Mouse (Mus musculus) A20 (cell line): ENCODE measurements around the gene Cst6.

Source experiments
- DNase-seq: peaks from one replicate; pipeline ENCODE4 v3.0.0-alpha.2; 2011; ENCODE audit warnings: low read depth, low spot score

Cst6 gene

DNA sequence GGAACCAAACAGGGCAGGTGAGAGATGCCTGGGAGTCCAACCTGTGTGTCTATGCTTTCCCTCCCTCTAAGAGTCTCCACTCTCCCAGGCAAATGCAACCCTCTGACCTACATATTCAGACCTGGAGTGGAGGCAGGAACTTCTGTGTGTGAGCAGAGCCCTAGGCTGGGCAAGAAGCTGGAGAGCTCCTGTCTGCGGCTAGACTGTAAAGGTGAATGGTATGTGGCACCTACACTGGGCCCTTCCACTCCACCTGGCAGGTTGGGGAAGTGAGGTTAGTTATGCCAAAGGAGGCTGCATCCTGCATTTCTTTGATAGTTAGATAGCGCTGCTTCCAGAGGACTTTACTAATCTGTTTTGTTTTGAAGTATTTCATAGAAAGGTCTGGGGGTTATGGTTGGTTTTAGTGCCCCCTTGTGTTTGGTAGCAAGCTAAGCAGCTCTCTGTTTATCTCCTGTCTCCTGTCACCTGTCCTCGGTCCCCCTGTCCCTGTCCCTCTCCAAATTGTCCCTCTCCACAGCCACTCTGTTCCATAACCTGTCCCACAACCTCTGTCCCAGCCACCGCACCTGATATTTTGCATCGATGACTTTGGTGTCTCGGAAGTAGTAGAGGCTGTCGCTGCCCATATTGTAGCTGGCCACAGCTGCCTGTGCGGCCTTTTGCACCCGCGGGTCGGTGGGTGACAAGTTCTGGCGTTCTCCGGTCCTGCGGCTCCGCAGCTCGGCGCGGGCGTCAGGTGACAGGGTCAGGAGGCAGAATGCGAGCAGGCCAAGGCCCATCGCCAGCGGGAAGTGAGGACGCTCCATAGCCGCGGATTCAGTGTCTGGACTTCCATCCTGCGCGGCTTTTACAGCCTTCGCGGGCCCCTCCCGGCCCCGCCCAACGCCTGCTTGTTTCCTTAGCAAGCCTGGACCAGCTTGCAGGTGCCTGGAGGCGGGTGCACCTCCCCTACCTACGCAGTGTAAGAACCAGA lies 560 bp downstream of the Cst6 start:
- peak; percentile 53 for DNase-seq

DNA sequence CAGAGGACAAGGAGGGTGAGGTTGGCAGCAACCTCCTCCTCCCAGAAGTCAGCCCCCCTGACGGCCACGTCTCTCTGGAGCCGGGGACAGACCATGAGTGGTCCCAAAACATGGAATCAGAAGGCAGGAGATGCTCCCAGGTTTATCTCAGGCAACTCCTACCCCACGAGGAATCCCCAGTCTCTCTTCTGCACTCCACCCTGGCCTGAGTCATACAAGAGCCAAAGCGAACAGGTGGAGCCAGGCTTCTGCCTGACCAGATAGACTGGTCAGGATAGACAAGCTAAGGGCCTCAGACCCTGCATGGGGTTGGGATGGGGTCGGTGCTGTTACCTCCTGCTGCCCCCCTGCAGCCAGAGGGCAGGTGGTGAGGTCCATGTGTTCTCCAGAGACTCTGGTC lies 1.3 kb downstream of the Cst6 start:
- DNase-seq = no peak

DNA sequence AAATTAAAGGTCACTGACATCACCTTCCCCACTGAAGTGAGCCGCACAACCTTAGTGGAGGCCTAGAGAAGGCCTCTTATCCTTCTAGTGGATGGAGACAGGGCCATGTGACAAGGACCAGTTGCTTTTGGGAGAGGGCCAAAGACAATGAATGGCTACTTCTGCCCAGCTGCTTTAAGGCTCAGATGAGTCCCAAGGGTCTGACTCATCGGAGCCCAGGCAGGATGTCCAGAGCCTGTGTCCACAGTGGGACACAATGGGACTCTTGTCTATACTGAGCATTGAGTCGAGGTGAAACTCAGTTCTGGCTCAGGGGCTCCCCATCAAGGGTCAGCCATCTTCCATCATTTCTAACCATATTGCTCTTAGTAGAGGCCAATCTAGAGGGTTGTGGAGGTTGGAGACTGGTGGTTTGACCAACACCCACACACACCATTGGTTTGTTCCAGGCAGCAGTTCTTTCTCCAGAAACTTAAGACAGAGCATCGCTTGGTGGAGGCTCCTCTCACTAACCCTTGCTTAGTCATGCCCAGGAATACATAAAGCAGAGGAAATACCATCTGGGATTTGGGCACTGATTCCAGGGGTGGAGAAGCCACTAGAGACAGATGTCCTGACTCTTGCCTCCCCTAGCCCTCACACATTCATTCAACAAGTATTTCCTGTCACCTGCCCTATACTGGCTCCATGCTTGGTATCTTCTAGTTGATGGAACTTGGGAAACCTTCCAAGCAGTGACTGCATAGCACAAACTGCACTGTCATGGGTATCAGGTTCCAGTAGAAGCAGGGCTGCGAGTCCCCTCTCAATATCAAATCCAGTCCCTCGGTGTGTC lies 3.9 kb downstream of the Cst6 start:
- no peak for DNase-seq

DNA sequence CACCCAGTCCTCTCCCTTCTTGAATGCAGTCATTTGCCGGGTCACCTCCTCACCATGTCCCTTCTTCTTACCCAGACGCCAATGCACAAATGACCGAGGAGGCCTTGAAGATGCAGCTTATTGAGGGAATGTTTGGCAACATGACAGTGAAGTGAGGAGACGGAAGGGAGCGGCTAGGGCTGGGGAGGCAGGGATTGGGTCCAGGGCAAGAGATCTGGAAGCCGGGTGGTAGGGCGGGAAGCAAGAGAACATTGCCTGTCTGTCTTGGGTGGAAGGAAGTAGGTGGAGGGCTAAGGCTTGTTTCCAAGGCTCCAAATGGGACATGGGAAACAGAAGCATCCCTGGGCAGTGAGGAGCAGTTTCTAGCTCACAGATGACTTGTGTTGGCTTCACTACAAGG lies 8.0 kb downstream of the Cst6 start:
- DNase-seq = no peak

DNA sequence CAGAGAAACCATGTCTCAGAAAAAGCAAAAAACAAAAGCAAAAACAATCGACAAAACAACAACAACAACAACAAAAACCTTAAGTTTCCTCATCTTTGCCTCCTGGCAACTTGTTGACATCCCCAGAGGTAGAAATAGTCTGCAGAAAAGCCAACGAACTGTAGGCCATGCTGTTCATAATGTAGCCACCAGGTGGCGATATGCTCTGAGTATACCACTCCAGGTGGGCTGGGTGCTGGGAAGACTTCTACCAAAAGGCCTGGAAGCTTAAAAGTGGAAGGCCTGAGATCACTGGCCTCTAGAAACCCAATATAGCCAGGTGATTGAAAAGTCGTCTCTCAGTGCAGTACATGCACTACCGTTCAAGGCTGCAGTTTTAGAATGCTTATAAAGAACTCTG lies 11.4 kb downstream of the Cst6 start:
- peak; percentile 75 for DNase-seq

DNA sequence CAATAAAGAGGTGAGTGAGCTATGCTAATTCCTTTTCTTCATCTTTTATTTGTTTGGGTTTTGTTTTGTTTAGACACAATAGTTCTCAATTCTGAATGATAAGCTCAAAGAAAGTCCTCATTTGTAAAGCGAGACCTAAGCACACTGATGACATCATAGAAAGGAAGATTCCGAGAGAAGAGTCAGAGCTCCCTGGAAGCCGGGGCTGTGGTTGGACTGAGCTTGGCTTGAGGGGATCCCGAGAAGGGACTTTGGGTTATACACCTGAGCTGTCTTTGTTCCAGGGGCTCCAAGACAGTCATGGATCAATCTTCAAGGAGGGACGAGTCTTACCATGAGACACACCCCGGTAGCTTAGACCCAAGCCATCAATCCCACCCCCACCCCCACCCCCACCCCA lies 13.9 kb downstream of the Cst6 start, which contains the start of gene Catsper1:
Catsper1 (plus strand) TSS at position 301 of the 400 bp plus-strand sequence.
- DNase-seq = no peak

DNA sequence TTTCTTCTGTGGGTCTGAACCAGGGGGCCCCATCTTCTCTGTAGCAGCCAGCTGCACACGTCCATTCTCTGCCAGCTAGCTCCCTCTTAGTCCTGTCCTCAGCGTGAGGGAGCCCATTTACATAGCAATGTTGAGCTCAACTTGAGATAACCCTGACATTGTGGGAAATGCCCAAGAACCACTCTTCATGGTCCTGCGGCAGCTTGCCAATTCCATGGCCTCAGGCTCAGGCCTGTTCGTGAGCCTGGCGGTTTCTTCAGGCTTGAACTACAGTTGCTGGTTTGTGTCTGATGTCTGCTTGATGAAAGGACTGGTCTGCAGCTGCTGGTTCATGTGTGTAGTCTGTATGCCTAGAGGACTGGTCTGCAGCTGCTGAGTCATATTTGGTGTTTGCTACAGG lies 14.6 kb downstream of the Cst6 start:
- DNase-seq = no peak

DNA sequence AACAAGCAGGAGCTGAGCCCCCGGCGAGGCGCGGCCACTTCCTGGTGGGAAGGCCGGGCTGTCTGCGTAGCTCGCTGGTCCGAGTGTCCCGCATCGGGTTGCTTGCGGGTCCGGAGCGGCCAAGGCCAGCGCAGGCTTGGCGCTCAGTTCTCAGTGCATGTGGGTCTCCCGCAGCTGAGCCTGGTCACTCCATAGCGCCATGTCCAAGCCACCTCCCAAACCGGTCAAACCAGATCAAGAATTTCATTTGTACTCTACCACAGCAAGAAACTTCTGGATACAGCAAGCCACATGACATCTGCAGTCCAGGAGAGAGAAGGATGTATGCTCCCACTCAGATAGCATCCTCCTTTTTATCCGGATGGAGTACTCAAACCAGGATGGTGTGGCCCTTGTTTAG lies 21.4 kb downstream of the Cst6 start:
- DNase-seq = no peak

DNA sequence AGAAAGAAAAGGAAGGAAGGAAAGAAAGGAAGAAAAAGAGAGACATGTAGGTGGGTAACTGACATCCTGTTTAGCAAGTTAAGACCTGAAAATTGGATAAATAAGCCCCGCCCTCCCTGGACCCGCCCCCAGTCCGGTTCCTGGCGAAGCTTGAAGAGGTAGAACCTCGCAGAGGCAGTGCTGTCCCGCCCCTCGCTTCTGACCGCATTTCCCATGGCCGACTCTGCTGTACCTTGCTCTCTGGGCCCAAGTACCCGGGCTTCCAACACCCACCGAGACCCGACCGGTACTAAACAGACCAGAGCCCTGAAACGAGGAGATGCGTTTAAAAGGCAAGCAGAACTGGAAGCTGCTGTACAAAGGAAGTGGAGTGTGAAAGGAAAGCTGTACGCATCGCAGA lies 25.6 kb downstream of the Cst6 start:
- peak; percentile 57 for DNase-seq

DNA sequence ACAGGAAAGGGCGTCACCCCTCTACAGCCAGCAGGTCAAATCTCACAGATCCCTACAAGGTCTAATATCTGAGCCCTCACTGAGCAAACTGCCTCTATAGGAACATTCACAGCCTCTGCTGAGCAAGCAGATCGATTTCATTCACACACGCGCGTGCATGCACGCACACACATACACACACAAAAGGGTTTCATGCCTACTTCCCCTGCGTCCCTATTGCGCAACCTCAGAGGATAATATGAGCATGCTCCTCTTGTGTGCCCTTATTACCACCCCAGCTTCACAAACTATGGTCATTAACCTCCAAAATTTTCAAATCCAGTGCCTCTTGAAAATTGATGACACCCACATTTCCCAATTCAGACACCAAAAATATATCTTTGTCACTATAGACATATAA lies 36.2 kb downstream of the Cst6 start:
- DNase-seq = no peak

DNA sequence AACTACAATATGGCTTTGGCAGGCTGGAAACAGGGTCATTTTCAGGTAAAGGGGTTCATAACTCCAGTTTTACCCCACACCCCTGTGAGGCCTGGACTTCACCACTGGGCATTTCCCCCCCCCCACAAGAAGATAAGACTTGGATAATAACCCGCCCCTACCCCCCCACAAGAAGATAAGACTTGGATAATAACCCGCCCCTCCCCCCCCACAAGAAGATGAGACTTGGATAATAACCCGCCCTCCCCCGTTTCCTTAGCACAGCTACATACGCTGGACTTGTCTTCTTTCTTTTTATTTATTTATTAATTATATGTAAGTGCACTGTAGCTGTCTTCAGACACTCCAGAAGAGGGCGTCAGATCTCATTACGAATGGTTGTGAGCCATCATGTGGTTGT lies 40.3 kb downstream of the Cst6 start:
- DNase-seq = no peak

DNA sequence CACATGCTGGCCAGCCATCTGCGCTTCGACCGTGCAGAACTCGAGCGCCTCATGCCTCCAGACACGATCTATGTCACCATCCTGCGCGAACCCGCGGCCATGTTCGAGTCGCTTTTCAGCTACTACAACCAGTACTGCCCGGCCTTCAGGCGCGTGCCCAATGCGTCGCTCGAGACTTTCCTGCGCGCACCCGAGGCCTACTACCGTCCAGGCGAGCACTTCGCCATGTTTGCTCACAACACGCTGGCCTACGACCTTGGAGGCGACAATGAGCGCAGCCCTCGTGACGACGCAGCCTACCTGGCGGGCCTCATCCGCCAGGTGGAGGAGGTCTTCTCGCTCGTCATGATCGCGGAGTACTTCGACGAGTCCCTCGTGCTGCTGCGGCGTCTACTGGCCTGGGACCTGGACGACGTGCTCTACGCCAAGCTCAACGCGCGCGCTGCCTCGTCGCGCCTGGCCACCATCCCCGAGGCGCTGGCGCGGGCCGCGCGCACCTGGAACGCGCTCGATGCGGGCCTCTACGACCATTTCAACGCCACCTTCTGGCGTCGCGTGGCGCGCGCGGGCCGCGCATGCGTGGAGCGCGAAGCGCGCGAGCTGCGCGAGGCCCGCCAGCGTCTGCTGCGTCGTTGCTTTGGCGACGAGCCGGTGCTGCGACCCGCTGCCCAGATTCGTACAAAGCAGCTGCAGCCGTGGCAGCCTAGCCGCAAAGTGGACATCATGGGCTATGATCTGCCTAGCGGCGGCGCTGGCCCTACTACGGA lies 42.2 kb downstream of the Cst6 start:
- DNase-seq = no peak

DNA sequence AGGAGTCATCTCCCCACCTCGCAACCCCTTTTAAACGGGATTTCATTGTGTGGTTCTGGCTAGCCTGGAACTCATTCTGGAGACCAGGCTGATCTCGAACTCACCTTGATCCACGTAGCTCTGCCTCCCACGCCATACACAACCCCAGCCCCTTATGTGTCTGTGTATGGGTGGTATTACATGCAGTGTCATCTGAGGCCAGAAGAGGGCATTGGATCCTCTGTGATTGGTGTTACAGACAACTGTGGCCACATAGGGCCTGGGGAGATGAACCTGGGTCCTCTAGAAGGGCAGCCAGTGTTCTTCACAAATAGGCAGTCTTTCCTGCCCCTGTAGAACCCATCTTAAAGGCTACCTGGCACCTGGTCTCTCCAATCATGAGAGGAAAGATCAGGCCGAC lies 43.1 kb downstream of the Cst6 start:
- peak; percentile 33 for DNase-seq

DNA sequence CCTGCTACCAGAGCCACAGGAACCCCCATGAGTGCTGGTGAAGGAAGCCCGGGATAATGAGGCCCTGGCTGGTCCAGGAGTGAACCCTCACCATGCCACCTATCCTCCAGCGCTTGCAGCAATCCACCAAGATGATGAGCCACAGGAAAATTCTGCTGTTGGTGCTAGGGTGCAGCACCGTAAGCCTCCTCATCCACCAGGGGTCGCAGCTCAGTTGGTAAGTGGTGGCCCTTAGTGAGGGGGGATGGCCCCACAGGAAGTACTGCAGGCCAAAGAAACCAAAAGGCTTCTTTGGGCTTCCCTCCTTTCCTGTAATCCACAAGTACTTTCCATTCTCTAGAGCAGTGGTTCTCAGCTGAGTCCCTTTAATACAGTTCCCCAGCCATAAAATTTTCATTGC lies 46.9 kb downstream of the Cst6 start:
- DNase-seq = peak; percentile 84

DNA sequence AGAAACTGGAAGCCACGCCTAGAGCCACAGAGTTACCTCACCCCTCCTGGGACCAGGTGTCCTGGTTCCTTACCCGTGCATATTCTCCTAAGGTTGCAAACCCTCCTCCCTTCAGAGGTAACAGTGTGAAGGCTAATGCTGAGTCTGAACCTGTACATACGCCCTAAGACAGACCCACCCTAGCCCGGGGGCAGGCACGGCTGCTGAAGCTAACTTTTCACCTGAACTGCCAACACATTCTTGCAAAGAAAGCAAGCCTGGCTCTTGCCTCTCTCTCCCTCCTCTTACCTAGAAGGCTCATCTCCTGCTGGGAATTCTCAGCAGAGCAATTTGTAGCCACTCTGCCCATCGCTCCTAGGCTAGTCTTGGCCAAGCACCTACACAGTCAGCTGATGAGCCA lies 48.8 kb downstream of the Cst6 start:
- DNase-seq = no peak

DNA sequence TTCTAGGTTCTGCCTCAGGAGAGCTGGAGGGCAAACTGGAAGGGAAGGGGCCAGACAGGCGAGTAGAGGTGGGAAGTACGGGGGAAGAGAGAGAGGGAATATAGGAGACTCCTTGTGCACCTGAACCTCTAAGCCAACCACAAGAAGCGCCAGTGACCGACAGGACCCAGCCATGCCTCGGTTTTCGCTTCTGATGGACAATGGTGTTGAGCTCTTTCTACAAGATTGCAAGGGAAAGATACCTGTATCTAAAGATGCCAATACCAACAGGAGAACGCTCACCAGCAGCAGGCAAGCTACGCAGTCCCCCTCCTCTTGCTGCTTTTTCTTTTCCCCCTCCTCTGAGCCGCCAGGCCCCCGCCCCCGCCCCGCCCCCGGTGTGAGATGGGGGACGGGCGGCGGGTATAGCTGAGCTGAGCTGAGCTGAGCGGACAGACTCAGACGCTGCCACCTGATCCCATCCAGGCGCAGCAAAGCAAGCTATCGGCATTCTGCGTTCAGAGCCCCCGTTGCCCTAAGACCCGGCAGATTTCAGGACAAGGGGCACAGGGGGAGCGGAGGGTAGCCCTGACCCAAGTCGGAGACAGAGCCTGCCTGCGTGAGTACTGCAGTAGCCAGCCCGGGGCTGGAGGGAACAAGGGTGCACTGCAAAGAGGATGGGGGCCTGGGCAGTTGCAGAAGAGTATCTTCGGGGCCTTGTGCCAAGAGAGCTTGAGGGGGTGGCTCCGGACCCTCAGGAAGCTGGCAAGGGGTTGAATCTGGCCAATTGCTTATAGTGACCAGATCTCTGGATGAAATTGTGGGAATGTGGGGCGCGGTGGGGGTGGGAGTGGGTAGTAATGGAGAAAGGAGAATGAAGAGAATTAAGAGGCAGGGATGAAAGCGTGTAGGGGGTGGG lies 51.2 kb downstream of the Cst6 start, which contains the start of gene Gal3st3:
Gal3st3 (plus strand) TSS at position 429 of the 898 bp plus-strand sequence.
- no peak for DNase-seq

DNA sequence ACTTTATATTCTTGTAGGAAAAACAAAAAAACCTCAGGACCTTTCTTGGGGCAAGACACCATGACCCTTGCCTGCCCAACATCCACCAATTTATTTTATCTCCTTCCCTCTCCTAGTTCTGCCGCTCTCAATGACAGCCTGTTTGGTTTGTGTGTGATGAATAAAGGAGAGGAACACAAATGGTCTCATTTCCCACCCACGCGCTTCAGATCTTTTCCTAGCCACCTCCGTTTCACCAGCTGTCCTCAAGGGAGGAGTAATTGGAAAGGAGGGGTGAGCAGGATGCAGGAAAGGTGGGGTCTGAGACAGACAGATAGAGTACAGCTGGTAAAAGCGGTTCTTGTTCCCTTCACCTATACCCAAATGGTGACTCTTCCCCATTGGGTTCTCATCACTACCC lies 52.7 kb downstream of the Cst6 start:
- DNase-seq = no peak

DNA sequence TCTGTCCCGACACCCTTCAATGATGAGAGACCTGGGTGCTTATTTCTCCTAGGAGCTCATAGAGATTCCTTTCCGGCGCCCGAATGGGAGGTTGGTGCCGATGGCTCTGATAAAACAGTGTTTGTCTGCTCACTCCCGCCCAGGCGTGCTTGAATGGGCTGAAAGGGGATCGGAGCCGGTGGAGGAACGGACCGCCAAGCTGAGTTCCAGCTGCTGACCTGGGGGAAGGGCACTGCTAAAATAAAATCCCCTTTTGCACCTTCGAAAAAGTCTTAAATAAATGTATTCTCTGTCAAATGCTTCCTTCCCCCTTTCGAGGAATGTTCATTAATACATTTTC lies 53.7 kb downstream of the Cst6 start:
- no peak for DNase-seq

DNA sequence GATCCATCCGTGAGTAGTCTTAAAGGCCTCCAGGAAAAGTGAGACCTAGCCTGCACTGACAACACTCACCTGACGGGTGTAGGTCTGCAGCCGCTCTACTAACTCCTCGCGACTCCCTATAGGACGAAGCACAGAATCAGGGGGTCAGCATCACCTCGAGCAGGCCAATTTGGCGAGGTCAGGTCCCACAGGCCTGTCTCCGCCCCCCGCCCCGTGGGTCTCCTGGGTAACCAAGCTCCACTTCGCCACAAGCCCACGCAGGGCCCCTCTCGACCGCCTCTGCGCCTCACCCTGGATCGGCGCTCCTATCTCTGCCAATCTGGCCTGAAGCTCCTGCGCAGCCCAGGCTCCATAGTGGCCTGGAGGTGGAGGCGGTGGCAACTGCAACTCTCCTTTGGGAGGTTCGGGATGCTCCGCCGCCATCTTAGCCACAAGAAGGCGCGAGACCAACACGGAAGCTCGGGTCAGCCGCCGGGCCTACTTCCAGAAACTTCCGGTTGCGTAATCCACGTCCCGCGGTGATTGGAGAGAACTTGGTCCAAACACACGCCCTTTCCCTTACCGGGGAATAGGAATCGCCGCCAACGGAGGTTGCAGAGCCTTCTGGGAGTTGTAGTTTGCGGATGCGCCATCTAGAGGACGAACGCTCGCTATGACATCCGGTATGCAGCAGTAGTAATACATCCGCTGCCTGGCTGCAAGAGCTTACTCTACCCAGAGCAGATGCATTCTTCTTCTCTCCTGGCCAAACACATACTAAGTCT lies 54.2 kb downstream of the Cst6 start, which contains the start of gene Sf3b2:
Sf3b2 (minus strand) TSS at position 484 of the 764 bp plus-strand sequence.
- peak; percentile 99 for DNase-seq
